Mouse (Mus musculus) heart, postnatal 4 days (tissue): ENCODE results near the gene Ntn1. TPM values are rescaled to one million over a fixed set of nuclear protein-coding genes. Genes with fewer than 3 reads are reported as not detected.
A peak's percentile ranks its signal among the peaks of the same experiment; 100 is the strongest.

Experiments
- DNase-seq: peaks from one replicate; pipeline ENCODE4 v3.0.0; 2021
- total RNA-seq, 2 experiments: library from RNA; stranded (reverse); gene quantifications; 2 replicates each; pipeline ENCODE4 v1.2.3; 2021

The Ntn1 gene
- total RNA-seq, 2 experiments from 2014 or later, result 85.3 to 101 TPM

GRCm38 (mm10) chr11:68405576-68405975, 5.0 kb upstream of the Ntn1 start:
- no peak for DNase-seq

DNA sequence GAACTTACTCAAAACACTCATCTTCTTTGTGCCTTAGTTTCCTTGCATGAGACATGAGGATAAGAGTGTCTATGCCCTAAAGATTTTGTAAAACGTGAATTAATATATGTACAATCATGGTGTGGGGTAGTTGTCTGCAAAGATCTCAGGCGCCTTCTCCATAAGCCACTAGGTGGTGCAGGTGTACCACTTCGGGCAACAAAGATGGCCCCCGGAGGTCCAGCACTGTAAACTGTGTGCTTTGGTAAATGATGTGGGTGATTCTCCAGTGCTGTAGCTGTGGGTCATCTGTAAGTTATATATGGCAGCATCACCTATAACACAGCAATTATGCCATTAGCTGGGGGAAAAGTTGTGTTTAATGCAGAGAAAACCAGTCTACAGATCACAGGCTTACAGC, 3.6 kb upstream of the Ntn1 start:
- DNase-seq, result no peak

- no peak for DNase-seq
These were observed 805 bp upstream of the Ntn1 start for GRCm38 (mm10) chr11:68401428-68401827.

- peak; percentile 70 for DNase-seq
These were observed 477 bp downstream of the Ntn1 start for GRCm38 (mm10) chr11:68400021-68400671.

GRCm38 (mm10) chr11:68399548-68400020, 1.0 kb downstream of the Ntn1 start:
- DNase-seq, result peak; percentile 40

- DNase-seq, result no peak
These were observed 1.6 kb downstream of the Ntn1 start for GRCm38 (mm10) chr11:68398891-68399547.

GRCm38 (mm10) chr11:68395546-68395945, 5.1 kb downstream of the Ntn1 start:
- DNase-seq, result no peak

GRCm38 (mm10) chr11:68394749-68395148, 5.9 kb downstream of the Ntn1 start:
- no peak for DNase-seq

DNA sequence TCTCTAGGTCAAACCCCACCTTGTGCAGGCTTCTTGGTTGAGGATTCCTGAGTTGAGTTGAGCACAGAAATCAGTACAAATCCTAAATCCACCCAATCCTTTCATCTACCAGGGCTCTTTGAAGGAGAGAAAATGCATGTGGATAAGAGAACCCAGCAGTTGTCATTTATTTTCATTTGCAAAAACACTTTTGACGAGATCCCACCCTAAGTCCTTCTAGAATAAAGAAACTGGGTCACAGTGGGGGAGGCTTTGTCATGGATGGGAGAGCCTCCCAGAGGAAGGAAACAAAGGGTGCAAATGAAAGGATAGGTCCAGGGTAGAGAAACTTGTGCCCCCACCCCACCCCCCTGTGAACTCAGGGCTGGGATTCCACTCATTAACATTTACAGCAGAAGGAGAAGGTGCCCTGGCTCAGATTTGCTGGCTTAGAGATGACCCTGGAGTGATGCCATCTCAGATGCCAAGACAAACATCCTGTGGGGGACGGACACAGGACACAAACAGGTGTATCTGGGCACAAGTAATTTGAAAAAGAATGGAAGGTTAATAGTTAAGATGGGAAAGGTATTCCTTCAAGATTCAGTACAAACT, 6.6 kb downstream of the Ntn1 start:
- DNase-seq, result no peak

DNA sequence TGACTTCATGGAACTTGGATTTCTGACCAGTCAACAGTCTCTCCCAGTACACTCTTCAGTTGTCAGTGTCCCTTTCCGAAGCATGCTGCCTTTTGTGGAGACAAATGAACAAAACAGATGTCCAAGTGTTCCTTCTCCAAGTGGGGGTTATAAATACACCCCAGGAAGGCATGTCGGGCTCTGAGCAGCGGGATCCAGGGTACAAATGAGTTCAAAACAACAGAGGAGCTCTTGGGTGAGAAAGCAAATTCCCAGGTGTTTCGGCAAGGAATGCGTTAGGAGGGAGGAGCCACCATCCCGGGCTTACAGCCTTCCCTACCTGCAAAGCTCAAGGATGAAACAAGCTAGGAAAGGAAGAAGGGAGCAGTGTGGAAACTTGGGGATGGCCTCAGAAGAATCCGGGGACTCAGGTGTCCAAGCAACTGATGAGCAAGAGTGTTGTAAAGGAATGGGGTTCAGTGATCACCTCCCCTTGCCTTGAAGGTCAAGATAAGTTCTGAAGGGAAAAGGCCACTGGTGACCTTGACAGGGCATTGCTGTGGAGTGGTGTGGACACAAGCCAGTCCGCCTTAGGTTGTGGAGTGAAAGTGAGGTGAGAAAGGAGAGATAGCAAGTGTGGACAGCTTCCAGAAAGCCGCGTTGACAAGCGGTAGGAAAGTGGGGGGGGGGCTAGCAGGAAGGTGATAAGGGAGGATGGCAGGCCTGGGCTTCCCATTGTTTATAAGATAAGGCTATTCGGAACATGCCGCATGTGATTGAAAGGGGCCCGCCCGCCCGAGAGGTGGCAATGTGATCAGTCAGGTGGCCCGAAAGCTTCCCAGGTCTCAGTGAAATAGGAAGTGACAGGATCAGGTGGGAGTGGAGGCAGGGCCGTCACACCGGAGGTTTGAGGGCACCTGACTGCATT, 10.0 kb downstream of the Ntn1 start:
- DNase-seq, result peak; percentile 72

DNA sequence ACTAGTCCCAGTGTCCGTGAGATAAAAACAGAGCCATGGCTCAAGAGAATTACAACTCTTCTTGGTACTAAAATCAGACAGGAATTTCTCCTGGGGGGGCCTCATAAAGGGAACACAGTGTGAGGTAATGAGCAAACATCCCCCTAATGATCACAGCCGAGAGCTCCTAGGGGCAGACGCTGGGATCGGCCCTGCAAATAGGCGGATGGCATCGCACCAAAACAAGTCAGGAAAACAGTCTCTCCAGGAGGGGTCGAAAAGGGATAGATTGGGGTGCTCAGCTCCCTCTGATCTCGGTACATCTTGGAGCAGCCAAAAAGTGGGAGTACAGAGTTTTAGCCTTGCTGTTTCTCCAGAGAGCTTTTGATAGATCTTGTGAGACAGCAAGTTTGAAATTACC, 11.0 kb downstream of the Ntn1 start:
- peak; percentile 47 for DNase-seq

- no peak for DNase-seq
These were observed 12.0 kb downstream of the Ntn1 start for GRCm38 (mm10) chr11:68388655-68389015.

GRCm38 (mm10) chr11:68387971-68388654, 12.5 kb downstream of the Ntn1 start:
- DNase-seq, result no peak

DNA sequence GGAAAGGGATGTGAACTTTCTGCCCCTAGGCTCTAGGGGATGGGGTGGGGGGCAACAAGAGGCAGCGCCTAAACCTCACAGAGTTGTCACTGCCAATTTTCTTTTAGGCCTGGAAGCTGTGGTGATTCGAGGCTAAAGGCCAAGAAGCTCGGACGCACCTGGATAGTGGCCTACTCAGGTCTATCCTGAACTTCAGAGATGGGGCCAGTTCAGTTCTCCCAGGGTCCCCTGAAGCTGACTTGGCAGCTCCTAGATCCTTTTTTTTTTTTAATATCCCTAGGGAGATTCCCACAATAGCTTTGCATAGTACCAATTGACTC, 13.2 kb downstream of the Ntn1 start:
- no peak for DNase-seq

DNA sequence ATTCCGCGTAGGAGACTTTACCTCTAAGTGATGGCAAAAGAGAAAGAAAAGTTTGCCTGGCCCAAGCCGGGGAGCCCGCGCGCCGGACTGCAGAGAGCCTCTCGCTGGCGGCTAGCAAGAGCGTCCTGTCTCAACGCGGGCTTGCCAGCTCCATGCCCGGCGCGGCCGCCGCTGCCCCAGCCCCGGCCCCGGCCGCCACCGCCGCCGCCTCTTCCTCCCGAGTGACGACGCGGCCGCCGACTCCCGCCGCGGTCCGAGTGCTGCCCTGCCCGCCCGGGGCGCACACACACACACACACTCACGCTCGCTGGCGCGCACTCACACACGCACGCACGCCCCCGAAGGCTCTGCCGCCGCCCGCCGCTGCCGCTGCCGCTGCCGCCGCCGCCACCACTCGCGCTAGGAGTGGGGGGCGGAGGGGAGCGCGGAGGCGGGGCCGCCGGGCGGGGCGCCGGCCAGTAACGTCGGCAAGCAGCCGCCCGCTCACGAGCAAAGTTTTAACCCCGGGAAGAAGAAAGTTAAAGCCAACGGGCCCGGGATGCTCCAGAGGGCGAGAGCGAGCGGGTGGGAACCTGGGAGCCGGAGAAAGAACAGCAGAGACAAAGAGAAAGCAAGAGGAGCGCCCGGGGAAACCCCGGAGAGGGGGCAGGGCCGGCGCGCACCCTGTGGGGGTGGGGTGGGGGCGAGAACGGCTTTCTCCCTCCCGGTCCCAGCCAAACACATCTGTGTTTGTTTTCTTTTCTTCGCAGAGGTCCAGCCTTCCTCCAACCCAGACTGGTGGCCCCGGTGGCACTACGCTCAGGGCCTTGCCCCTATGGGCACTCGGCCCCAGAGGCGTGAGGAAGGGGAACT, 13.8 kb downstream of the Ntn1 start:
- peak; percentile 79 for DNase-seq

DNA sequence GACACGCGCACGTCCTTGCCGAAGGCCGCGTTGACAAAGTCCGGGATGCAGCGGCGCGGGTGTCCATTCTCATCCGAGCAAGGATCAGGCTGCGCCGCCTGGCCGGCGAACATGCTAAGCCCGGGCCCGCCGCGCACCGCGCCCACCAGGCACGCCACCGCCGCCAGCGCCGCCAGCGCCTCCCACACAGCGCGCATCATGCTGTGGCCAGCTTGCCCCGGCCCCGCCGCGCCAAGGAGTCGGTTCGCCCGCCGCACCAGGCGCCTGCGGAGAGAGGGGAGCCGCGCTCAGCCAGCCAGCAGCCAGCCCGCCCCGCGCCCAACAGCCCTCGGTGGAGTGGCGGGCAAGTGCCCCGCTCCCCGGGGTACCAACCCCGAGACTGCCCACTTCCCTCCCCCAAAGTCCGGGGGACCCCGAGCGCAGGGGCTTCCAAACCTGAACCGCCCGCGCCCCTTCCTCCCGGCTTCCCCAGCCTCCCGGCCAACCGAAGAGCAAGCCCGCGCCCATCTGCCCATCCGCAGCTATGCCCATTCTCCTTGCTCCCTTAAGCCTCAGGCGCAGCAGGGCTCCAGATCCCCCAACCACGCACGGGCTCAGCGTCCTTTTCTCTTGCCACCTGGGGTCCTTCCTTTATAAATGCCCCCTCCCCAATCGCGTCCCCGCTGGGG, 14.6 kb downstream of the Ntn1 start:
- DNase-seq, result peak; percentile 55

- DNase-seq, result peak; percentile 66
These were observed 15.4 kb downstream of the Ntn1 start for GRCm38 (mm10) chr11:68385021-68385821.

DNA sequence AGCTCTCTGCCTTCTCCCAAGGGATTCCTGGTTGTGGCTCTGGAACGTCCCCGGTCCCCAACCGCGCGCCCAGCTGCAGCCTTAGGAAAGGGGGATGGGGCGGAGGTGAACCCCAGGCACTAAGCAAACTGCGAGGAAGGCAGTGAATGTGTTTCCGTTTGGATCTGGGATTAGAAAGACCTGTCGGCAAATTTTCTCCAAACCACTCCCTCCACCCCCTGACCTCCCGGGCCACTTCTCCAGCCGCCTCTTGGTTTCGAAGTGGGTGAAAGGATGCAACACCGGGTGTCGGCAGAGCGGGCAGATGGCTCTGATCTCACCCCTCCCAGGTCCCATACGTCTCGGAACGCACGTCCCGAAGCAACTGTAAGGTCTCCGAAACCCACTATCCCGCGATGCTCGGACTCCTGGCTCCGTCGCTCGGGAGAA, 16.0 kb downstream of the Ntn1 start:
- DNase-seq, result no peak

DNA sequence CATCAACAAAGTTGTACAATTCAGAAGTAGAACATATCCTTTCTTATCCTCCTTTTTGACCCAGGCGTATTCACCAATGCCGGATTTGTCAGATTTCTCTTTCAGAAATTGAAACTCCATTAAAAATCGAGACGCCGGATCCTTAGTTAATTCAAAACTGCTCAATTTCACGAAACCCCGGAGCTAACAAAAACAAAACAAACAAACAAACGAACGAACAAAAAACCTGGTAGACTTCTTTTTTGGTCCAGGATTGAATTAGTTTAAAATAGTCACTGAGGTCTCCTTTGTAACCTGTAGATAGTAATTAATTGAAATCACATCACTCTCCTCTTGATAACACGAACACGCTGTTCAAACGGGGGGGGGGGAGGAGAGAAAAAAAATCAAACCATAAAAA, 16.5 kb downstream of the Ntn1 start:
- DNase-seq, result no peak

GRCm38 (mm10) chr11:68383519-68383918, 17.1 kb downstream of the Ntn1 start:
- no peak for DNase-seq
